Mouse (Mus musculus) small intestine, adult 2 months (tissue): ENCODE data around the gene Cckar. TPM values are rescaled to one million over a fixed set of nuclear protein-coding genes. Genes with fewer than 3 reads are reported as not detected.

Source experiments
- H3K27ac ChIP-seq: fragments of 200-500 bp; 2 replicates; pipeline ENCODE4 v1.5.1; 2012; ENCODE audit warnings: low read depth, low read length, control low read depth, inconsistent platforms; ENCODE audit not compliant: insufficient read depth
- H3K27me3 ChIP-seq: fragments of 200-500 bp; 2 replicates; pipeline ENCODE4 v1.6.1; 2012; ENCODE audit warnings: mild to moderate bottlenecking, moderate library complexity, low read length, inconsistent platforms; ENCODE audit not compliant: control insufficient read depth, insufficient read depth
- H3K36me3 ChIP-seq: fragments of 200-500 bp; 2 replicates; pipeline ENCODE4 v1.6.1; 2012; ENCODE audit warnings: mild to moderate bottlenecking, low read length, control low read depth, inconsistent platforms; ENCODE audit not compliant: control insufficient read depth, insufficient read depth
- H3K4me1 ChIP-seq: fragments of 200-500 bp; 2 replicates; pipeline ENCODE4 v1.6.1; 2012; ENCODE audit warnings: low read length, inconsistent platforms, mixed read lengths; ENCODE audit not compliant: control insufficient read depth, insufficient read depth, insufficient read length
- H3K4me3 ChIP-seq: fragments of 200-500 bp; 2 replicates; pipeline ENCODE4 v1.5.1; 2012; ENCODE audit warnings: low read depth, mild to moderate bottlenecking, control low read depth, inconsistent platforms, low read length, moderate library complexity
- CTCF ChIP-seq: fragments of 200-500 bp; IDR thresholded peaks from 2 replicates; pipeline ENCODE4 v1.5.1; 2012; ENCODE audit warnings: low read depth, mild to moderate bottlenecking, control low read depth, inconsistent platforms, low read length, moderate library complexity, mixed read lengths; ENCODE audit not compliant: insufficient replicate concordance, insufficient read length; ENCODE audit errors: extremely low read depth
- POLR2A ChIP-seq: fragments of 200-500 bp; IDR thresholded peaks from 2 replicates; pipeline ENCODE4 v1.6.1; 2012; ENCODE audit warnings: low read depth, mild to moderate bottlenecking, control low read depth, inconsistent platforms, low read length, moderate library complexity
- WGBS: fragments of 180-500 bp; shearing (Covaris S2); methylation state at CpG from one replicate; pipeline ENCODE4 v1.1.7; 2018; 5-methylcytosine and 5-hydroxymethylcytosine counted together
- polyA plus RNA-seq: library from polyadenylated mRNA; depleted of rRNA; stranded (reverse); fragments of >200 nt; gene quantifications from 2 replicates; pipeline ENCODE4 v1.2.3, GENCODE M21; 2012

The Cckar gene
- polyA plus RNA-seq, 1 experiment, result 0.11 TPM

GRCm38 (mm10) chr5:53672352-53672751 is 35.2 kb downstream of the Cckar start:
- H3K4me3 ChIP-seq, result no peak overlapping the region
- WGBS, result 31% methylated on average over 5 of the region's 5 CpGs
- peak; percentile 73; the same call in 1 of the 2 replicates for TF ChIP-seq CTCF
- no peak for TF ChIP-seq POLR2A
- H3K27me3 ChIP-seq, result no peaks in the 10 kb centered on the region
- no peaks in the 10 kb centered on the region for H3K36me3 ChIP-seq
- H3K4me1 ChIP-seq, result no peaks in the 10 kb centered on the region
- no peak overlapping the region for H3K27ac ChIP-seq

GRCm38 (mm10) chr5:53671507-53671906 is 36.0 kb downstream of the Cckar start:
- Histone ChIP-seq H3K27me3 (no peaks in the 10 kb centered on the region), H3K4me1 (no peaks in the 10 kb centered on the region), H3K27ac (no peak overlapping the region), H3K4me3 (no peak overlapping the region), H3K36me3 (no peaks in the 10 kb centered on the region)
- WGBS, result 45% methylated on average over 4 of the region's 4 CpGs
- TF ChIP-seq POLR2A, result no peak
- TF ChIP-seq CTCF, result no peak

GRCm38 (mm10) chr5:53670321-53670938 is 37.1 kb downstream of the Cckar start:
- Histone ChIP-seq H3K36me3 (no peaks in the 10 kb centered on the region), H3K27me3 (no peaks in the 10 kb centered on the region), H3K27ac (no peak overlapping the region), H3K4me1 (no peaks in the 10 kb centered on the region), H3K4me3 (no peak overlapping the region)
- 68% methylated on average over 10 of the region's 10 CpGs for WGBS
- no peak for TF ChIP-seq CTCF
- no peak for TF ChIP-seq POLR2A

- TF ChIP-seq CTCF (no peak), POLR2A (no peak)
- Histone ChIP-seq H3K36me3 (no peaks in the 10 kb centered on the region), H3K4me3 (no peak overlapping the region), H3K27me3 (no peaks in the 10 kb centered on the region), H3K27ac (no peak overlapping the region), H3K4me1 (no peaks in the 10 kb centered on the region)
- 69% methylated on average over 5 of the region's 5 CpGs for WGBS
Observed at GRCm38 (mm10) chr5:53668021-53668420, 39.5 kb downstream of the Cckar start.

GRCm38 (mm10) chr5:53663665-53664064 is 43.8 kb downstream of the Cckar start:
- H3K4me3 ChIP-seq, result no peak overlapping the region
- no peaks in the 10 kb centered on the region; the same call in 1 of the 2 replicates for H3K36me3 ChIP-seq
- no peak overlapping the region for H3K27ac ChIP-seq
- H3K27me3 ChIP-seq, result no peaks in the 10 kb centered on the region
- no peak for TF ChIP-seq CTCF
- no peak for TF ChIP-seq POLR2A
- H3K4me1 ChIP-seq, result no peaks in the 10 kb centered on the region

GRCm38 (mm10) chr5:53662413-53662812 is 45.1 kb downstream of the Cckar start:
- H3K4me3 ChIP-seq, result no peak overlapping the region

GRCm38 (mm10) chr5:53661508-53661907 is 46.0 kb downstream of the Cckar start:
- WGBS, result 56% methylated on average over 2 of the region's 2 CpGs
- H3K27me3 ChIP-seq, result no peaks in the 10 kb centered on the region

More at GRCm38 (mm10) chr5:53662413-53662812, 45.1 kb downstream of the Cckar start:
- H3K27ac ChIP-seq, result no peak overlapping the region
- 27% methylated on average over 1 of the region's 1 CpGs for WGBS
- TF ChIP-seq CTCF, result no peak
- no peak for TF ChIP-seq POLR2A
- H3K27me3 ChIP-seq, result no peaks in the 10 kb centered on the region
- H3K36me3 ChIP-seq, result no peaks in the 10 kb centered on the region; the same call in 1 of the 2 replicates
- no peaks in the 10 kb centered on the region for H3K4me1 ChIP-seq

GRCm38 (mm10) chr5:53657925-53658324 is 49.6 kb downstream of the Cckar start:
- Histone ChIP-seq H3K27me3 (no peaks in the 10 kb centered on the region), H3K4me1 (no peaks in the 10 kb centered on the region), H3K4me3 (no peak overlapping the region), H3K27ac (no peak overlapping the region), H3K36me3 (peaks cover 8% of the 10 kb centered on the region)
- WGBS, result 83% methylated on average over 6 of the region's 6 CpGs
- peak; percentile 20; the same call in 1 of the 2 replicates for TF ChIP-seq CTCF
- no peak for TF ChIP-seq POLR2A

More at GRCm38 (mm10) chr5:53661508-53661907, 46.0 kb downstream of the Cckar start:
- H3K4me3 ChIP-seq, result no peak overlapping the region
- TF ChIP-seq POLR2A, result no peak
- TF ChIP-seq CTCF, result no peak
- H3K27ac ChIP-seq, result no peak overlapping the region
- no peaks in the 10 kb centered on the region for H3K4me1 ChIP-seq
- peaks cover 2% of the 10 kb centered on the region; the same call in 1 of the 2 replicates for H3K36me3 ChIP-seq
